13 mouse cellular contexts compared by ENCODE assay signal in genomic region chr11:112786427-112786826, GRCm38 (mm10). TPM values are rescaled to one million over a fixed set of nuclear protein-coding genes. Genes with fewer than 3 reads are reported as not detected.
DNase-seq lines count a peak whose midpoint lies in the region; ATAC-seq and TF ChIP-seq lines count a peak whose summit lies in the region.
"Had no signal": no experiment of that assay in that cellular context is flagged by ENCODE, and none has a peak within 500 bp of the region (broad histone marks: within the 10 kb centered on the region; RNA-seq: fewer than 3 reads in every experiment).

No protein-coding gene starts in this region.

- peaks cover 27% of the 10 kb centered on the region for H3K4me1 ChIP-seq in kidney, embryonic 14.5 days (ENCODE audit: control insufficient read depth, insufficient read depth, low read length)
- no peaks in the 10 kb centered on the region for H3K4me1 ChIP-seq in kidney, adult 2 months (ENCODE audit: control insufficient read depth, insufficient read depth, low read length)
- peaks cover 30% of the 10 kb centered on the region for H3K4me1 ChIP-seq in embryonic facial prominence, embryonic 15.5 days
- peaks cover 29% of the 10 kb centered on the region for H3K4me1 ChIP-seq in intestine, embryonic 15.5 days (replicated peaks)
- H3K4me1 ChIP-seq: liver, embryonic 13.5 days had no signal

- no peak overlapping the region for H3K4me2 ChIP-seq in kidney, embryonic 14.5 days (replicated peaks; ENCODE audit: low read depth, low read length)
- peak overlapping the region; percentile 30; the same call in 1 of the 2 replicates for H3K4me2 ChIP-seq in embryonic facial prominence, embryonic 15.5 days (replicated peaks)
- peak overlapping the region; percentile 29; the same call in 1 of the 2 replicates for H3K4me2 ChIP-seq in intestine, embryonic 15.5 days (replicated peaks)
- H3K4me2 ChIP-seq: liver, embryonic 13.5 days had no signal

- H3K27ac ChIP-seq in kidney, embryonic 14.5 days (ENCODE audit: low read depth, low read length), result no peak overlapping the region
- H3K27ac ChIP-seq in kidney, adult 2 months (ENCODE audit: insufficient read depth, low read depth, low read length), result no peak overlapping the region
- no peak overlapping the region for H3K27ac ChIP-seq in embryonic facial prominence, embryonic 15.5 days (replicated peaks)
- no peak overlapping the region for H3K27ac ChIP-seq in intestine, embryonic 15.5 days
- H3K27ac ChIP-seq: gastrocnemius, adult 2 months; kidney, postnatal 0 days; liver, embryonic 13.5 days had no signal

- DNase-seq in kidney, adult 2 months, result no peak
- DNase-seq in neural tube, embryonic 10.5 days (ENCODE audit: extremely low spot score, low spot score), result peak; percentile 52
- no peak for DNase-seq in spleen, adult 12 weeks (ENCODE audit: low spot score)
- DNase-seq in yolk sac, embryonic 10.5 days (ENCODE audit: low spot score), result no peak
- no peak for DNase-seq in testis, postnatal 10 days (ENCODE audit: low spot score)
- DNase-seq: cerebellum, adult 8-10 months; gastrocnemius, adult 2 months; liver, embryonic 13.5 days had no signal

- H3K27me3 ChIP-seq in kidney, embryonic 14.5 days (ENCODE audit: control insufficient read depth, insufficient read depth, low read length), result peaks cover 6% of the 10 kb centered on the region; the same call in 1 of the 2 replicates
- peaks cover 2% of the 10 kb centered on the region; the same call in 1 of the 2 replicates for H3K27me3 ChIP-seq in kidney, adult 2 months (replicated peaks; ENCODE audit: control insufficient read depth, insufficient read depth, low read length)
- H3K27me3 ChIP-seq in embryonic facial prominence, embryonic 15.5 days, result peaks cover 14% of the 10 kb centered on the region
- H3K27me3 ChIP-seq in intestine, embryonic 15.5 days (replicated peaks), result no peaks in the 10 kb centered on the region; the same call in 1 of the 2 replicates
- H3K27me3 ChIP-seq: CH12.LX had no signal

- H3K9me3 ChIP-seq in kidney, embryonic 14.5 days (ENCODE audit: control insufficient read depth, low read length), result no peaks in the 10 kb centered on the region
- no peaks in the 10 kb centered on the region for H3K9me3 ChIP-seq in embryonic facial prominence, embryonic 15.5 days (replicated peaks)
- H3K9me3 ChIP-seq in intestine, embryonic 15.5 days, result no peaks in the 10 kb centered on the region
- H3K9me3 ChIP-seq: liver, embryonic 13.5 days had no signal

- TF ChIP-seq CTCF in kidney, adult 2 months (conservative IDR thresholded peaks at IDR 0.05; ENCODE audit: insufficient read depth, insufficient read length, low read depth, low read length), result no peak

- no peak overlapping the region for H3K9ac ChIP-seq in kidney, embryonic 14.5 days (ENCODE audit: low read depth, low read length)
- H3K9ac ChIP-seq in embryonic facial prominence, embryonic 15.5 days, result no peak overlapping the region
- no peak overlapping the region for H3K9ac ChIP-seq in intestine, embryonic 15.5 days
- H3K9ac ChIP-seq: liver, embryonic 13.5 days had no signal

- H3K4me3 ChIP-seq in kidney, embryonic 14.5 days (ENCODE audit: low read length), result peak overlapping the region; percentile 3; the same call in 1 of the 2 replicates
- H3K4me3 ChIP-seq in kidney, adult 2 months (ENCODE audit: insufficient read depth, low read depth, low read length), result no peak overlapping the region
- no peak overlapping the region; the same call in 1 of the 2 replicates for H3K4me3 ChIP-seq in embryonic facial prominence, embryonic 15.5 days (replicated peaks)
- no peak overlapping the region for H3K4me3 ChIP-seq in intestine, embryonic 15.5 days (replicated peaks)
- H3K4me3 ChIP-seq: gastrocnemius, adult 2 months; liver, embryonic 13.5 days had no signal

- TF ChIP-seq POLR2A in kidney, adult 2 months (IDR thresholded peaks at IDR 0.05; ENCODE audit: low read depth, low read length), result no peak

- WGBS in kidney, embryonic 14.5 days, result 71% methylated on average over 4 of the region's 4 CpGs
- WGBS in kidney, adult 2 months, result 84% methylated on average over 4 of the region's 4 CpGs
- 47% methylated on average over 4 of the region's 4 CpGs for WGBS in embryonic facial prominence, embryonic 15.5 days
- WGBS in intestine, embryonic 15.5 days, result 54% methylated on average over 4 of the region's 4 CpGs

- no peak for ATAC-seq in kidney, embryonic 14.5 days (ENCODE audit: low FRiP score, low TSS enrichment)
- no peak for ATAC-seq in embryonic facial prominence, embryonic 15.5 days (ENCODE audit: insufficient number of reproducible peaks, low FRiP score, low TSS enrichment, low read depth)
- no peak for ATAC-seq in intestine, embryonic 15.5 days

- H3K36me3 ChIP-seq in kidney, embryonic 14.5 days (ENCODE audit: control insufficient read depth, insufficient read depth, low read length), result no peaks in the 10 kb centered on the region
- no peaks in the 10 kb centered on the region for H3K36me3 ChIP-seq in kidney, adult 2 months (ENCODE audit: control insufficient read depth, insufficient read depth, low read length)
- no peaks in the 10 kb centered on the region for H3K36me3 ChIP-seq in embryonic facial prominence, embryonic 15.5 days
- no peaks in the 10 kb centered on the region for H3K36me3 ChIP-seq in intestine, embryonic 15.5 days
- H3K36me3 ChIP-seq: liver, embryonic 13.5 days had no signal

RNA-seq across cellular contexts. Expression of gene Sox9, which starts 4.4 kb away (rescaled TPM):
- polyA plus RNA-seq in kidney, embryonic 14.5 days (2014; fragmentation: Nextera tagmentation; extraction: Ambion mirVana), result 39.3 and 42.4 TPM in 2 replicates
- 0.72 and 0.83 TPM in 2 replicates for polyA plus RNA-seq in kidney, adult 2 months (2012; rRNA removed)
- polyA plus RNA-seq in embryonic facial prominence, embryonic 15.5 days (2015; fragmentation: Nextera tagmentation; extraction: Ambion mirVana), result 45.3 and 60.0 TPM in 2 replicates
- 35.0 and 41.2 TPM in 2 replicates for polyA plus RNA-seq in intestine, embryonic 15.5 days (2015; fragmentation: Nextera tagmentation; extraction: Ambion mirVana)

Comparison
In these comparisons a context has a peak if more than half of its experiments do, and no peak if none do; other contexts are left out.
1. RNA of gene Sox9, which starts 4.4 kb away (polyA plus RNA-seq): 45.3 to 60.0 TPM in embryonic facial prominence, embryonic 15.5 days, 39.3 to 42.4 TPM in kidney, embryonic 14.5 days and 35.0 to 41.2 TPM in intestine, embryonic 15.5 days; 0.72 to 0.83 TPM in kidney, adult 2 months; every median in the first group is over 10 times any median in the second.